Mouse (Mus musculus): ENCODE measurements at regions not wholly inside any gene's neighbourhood (a gene's known extent, or its start where the extent isn't known, plus 50 kb on each side); places are given as distances from the start of the nearest gene placed in this dataset.

DNA sequence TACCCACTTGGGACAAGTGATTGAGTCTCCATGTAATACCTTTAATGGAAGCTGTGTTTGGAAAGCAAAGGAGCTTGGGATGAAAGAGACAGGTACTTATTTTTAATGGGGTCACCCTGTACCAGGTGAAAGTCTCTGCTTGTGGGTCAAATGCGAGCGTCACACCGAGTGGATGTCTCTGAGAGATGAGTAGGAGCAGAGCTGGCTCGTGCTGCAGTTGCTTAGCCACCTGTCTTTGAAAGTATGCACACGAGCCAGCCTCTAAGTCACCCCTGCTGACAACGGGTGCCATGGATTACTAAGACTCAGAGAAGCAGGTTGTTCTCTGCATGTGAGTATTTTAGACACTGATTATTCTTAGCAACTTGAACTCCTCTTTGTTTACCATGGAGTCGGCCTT, 179.5 kb upstream of the Gk2 start:
- no peak for TF ChIP-seq MAZ (IDR thresholded peaks at IDR 0.05; ENCODE audit: low read depth, low read length)
- no peak for TF ChIP-seq USF1 (IDR thresholded peaks at IDR 0.05; ENCODE audit: low read depth, low read length)
- no peak for TF ChIP-seq EP300 (IDR thresholded peaks at IDR 0.05; ENCODE audit: low read length)
- TF ChIP-seq E2F4 (IDR thresholded peaks at IDR 0.05; ENCODE audit: insufficient replicate concordance, low read depth, low read length), result no peak
